Comparison of ENCODE assay signal across 10 mouse cellular contexts in genomic region chr1:134561770-134562143, GRCm38 (mm10). TPM values are rescaled to one million over a fixed set of nuclear protein-coding genes. Genes with fewer than 3 reads are reported as not detected.
DNase-seq lines count a peak whose midpoint lies in the region; ATAC-seq and TF ChIP-seq lines count a peak whose summit lies in the region.
"Had no signal": no experiment of that assay in that cellular context is flagged by ENCODE, and none has a peak within 500 bp of the region (broad histone marks: within the 10 kb centered on the region; RNA-seq: fewer than 3 reads in every experiment).

No protein-coding gene starts in this region.

- H3K9me3 ChIP-seq in heart, embryonic 12.5 days (replicated peaks): no peaks in the 10 kb centered on the region
- H3K9me3 ChIP-seq in CH12.LX (replicated peaks; ENCODE audit: low read length): no peaks in the 10 kb centered on the region
- H3K9me3 ChIP-seq in forebrain, embryonic 15.5 days: no peaks in the 10 kb centered on the region
- H3K9me3 ChIP-seq in liver, embryonic 15.5 days (replicated peaks): no peaks in the 10 kb centered on the region

- H3K9ac ChIP-seq in heart, embryonic 12.5 days: peak overlapping the region; percentile 93
- H3K9ac ChIP-seq in CH12.LX (ENCODE audit: insufficient read depth, low read depth): peak overlapping the region; percentile 69
- H3K9ac ChIP-seq in forebrain, embryonic 15.5 days (replicated peaks): peak overlapping the region; percentile 95
- peak overlapping the region; percentile 77; the same call in 1 of the 2 replicates for H3K9ac ChIP-seq in liver, embryonic 15.5 days

- no peak for TF ChIP-seq POLR2A in CH12.LX (IDR thresholded peaks at IDR 0.05; ENCODE audit: low read depth, low read length)

- in situ Hi-C loops in CH12.LX (cut with MboI; ENCODE audit: low pct_ligation_motif_present, low pct_unique_long_range_greater_than_20kb, low sequenced_read_pairs): no loop called here

- 13% methylated on average over 7 of the region's 7 CpGs for WGBS in heart, embryonic 12.5 days
- WGBS in forebrain, embryonic 15.5 days: 5% methylated on average over 7 of the region's 7 CpGs
- WGBS in liver, embryonic 15.5 days (ENCODE audit: insufficient replicate concordance): 7% methylated on average over 7 of the region's 7 CpGs

- H3K4me3 ChIP-seq in heart, embryonic 12.5 days: peak overlapping the region; percentile 77
- H3K4me3 ChIP-seq in CH12.LX (replicated peaks in 1 of 3; ENCODE audit: low read depth in 2 of 3, low read length in 2 of 3, poor library complexity in 1 of 3): peak overlapping the region; percentile 49 to 96 (median 76)
- H3K4me3 ChIP-seq in forebrain, embryonic 15.5 days: peak overlapping the region; percentile 90
- peak overlapping the region; percentile 78 for H3K4me3 ChIP-seq in liver, embryonic 15.5 days (replicated peaks)

- dilution Hi-C loops in CH12.LX (cut with MboI; ENCODE audit: extremely low pct_ligation_motif_present, extremely low pct_unique_long_range_greater_than_20kb, low sequenced_read_pairs): no loop called here

- TF ChIP-seq EP300 in CH12.LX (IDR thresholded peaks at IDR 0.05; ENCODE audit: low read length): no peak

- peak overlapping the region; percentile 83 for H3K27ac ChIP-seq in heart, embryonic 12.5 days (ENCODE audit: poor library complexity, severe bottlenecking)
- no peak overlapping the region; the same call in 1 of the 2 replicates for H3K27ac ChIP-seq in CH12.LX (ENCODE audit: insufficient read depth, low read depth)
- H3K27ac ChIP-seq in forebrain, embryonic 15.5 days (replicated peaks): peak overlapping the region; percentile 95
- no peak overlapping the region for H3K27ac ChIP-seq in liver, embryonic 15.5 days (replicated peaks)

- H3K27me3 ChIP-seq in heart, embryonic 12.5 days (replicated peaks): no peaks in the 10 kb centered on the region
- peaks cover 16% of the 10 kb centered on the region for H3K27me3 ChIP-seq in CH12.LX (replicated peaks)
- no peaks in the 10 kb centered on the region for H3K27me3 ChIP-seq in forebrain, embryonic 15.5 days
- H3K27me3 ChIP-seq in liver, embryonic 15.5 days: no peaks in the 10 kb centered on the region

- peak overlapping the region; percentile 97 for H3K4me2 ChIP-seq in heart, embryonic 12.5 days
- peak overlapping the region; percentile 85 for H3K4me2 ChIP-seq in CH12.LX (ENCODE audit: insufficient read depth, low read depth, poor library complexity, severe bottlenecking)
- H3K4me2 ChIP-seq in forebrain, embryonic 15.5 days (replicated peaks): peak overlapping the region; percentile 52
- H3K4me2 ChIP-seq in liver, embryonic 15.5 days: peak overlapping the region; percentile 98

- ATAC-seq in heart, embryonic 12.5 days (ENCODE audit: insufficient number of reproducible peaks, low FRiP score): no peak
- no peak for ATAC-seq in forebrain, embryonic 15.5 days (replicated peaks)
- no peak for ATAC-seq in liver, embryonic 15.5 days (ENCODE audit: insufficient read depth)

- no peak for TF ChIP-seq CTCF in CH12.LX (conservative IDR thresholded peaks at IDR 0.05 in 1 of 2, IDR thresholded peaks at IDR 0.05 in 1 of 2; ENCODE audit: low read depth in 2 of 2, low read length in 2 of 2)

- DNase-seq in heart, adult 9 months (ENCODE audit: low spot score in 2 of 2): no peak
- no peak for DNase-seq in CH12.LX (ENCODE audit: extremely low read depth)
- DNase-seq in right cerebral cortex, postnatal 25 days: no peak
- no peak for DNase-seq in B cell, adult 2 months
- no peak for DNase-seq in embryo, embryonic 10.5 days (ENCODE audit: low spot score)

- TF ChIP-seq RAD21 in CH12.LX (IDR thresholded peaks at IDR 0.05; ENCODE audit: low read depth, low read length): no peak

- peaks cover 12% of the 10 kb centered on the region for H3K4me1 ChIP-seq in heart, embryonic 12.5 days (replicated peaks)
- H3K4me1 ChIP-seq in CH12.LX (ENCODE audit: control insufficient read depth in 1 of 2, insufficient read depth in 2 of 2): peaks cover 4 to 16% of the 10 kb centered on the region in 2 experiments
- peaks cover 39% of the 10 kb centered on the region for H3K4me1 ChIP-seq in forebrain, embryonic 15.5 days
- H3K4me1 ChIP-seq in liver, embryonic 15.5 days (replicated peaks): peaks cover 44% of the 10 kb centered on the region

- no peaks in the 10 kb centered on the region for H3K36me3 ChIP-seq in heart, embryonic 12.5 days
- H3K36me3 ChIP-seq in CH12.LX (replicated peaks in 1 of 2; ENCODE audit: control insufficient read depth in 1 of 2, insufficient read depth in 1 of 2, low read length in 1 of 2): no peaks in the 10 kb centered on the region
- H3K36me3 ChIP-seq in forebrain, embryonic 15.5 days: no peaks in the 10 kb centered on the region
- no peaks in the 10 kb centered on the region for H3K36me3 ChIP-seq in liver, embryonic 15.5 days (replicated peaks)

- peaks cover 61% of the 10 kb centered on the region for H3K79me2 ChIP-seq in CH12.LX (replicated peaks; ENCODE audit: control insufficient read depth, extremely low read depth, insufficient read depth, poor library complexity, severe bottlenecking)

TF ChIP-seq in CH12.LX, 34 proteins besides CTCF, POLR2A, EP300 and RAD21:
- TF ChIP-seq CHD2 (IDR thresholded peaks at IDR 0.05; ENCODE audit: low read length) (no peak), HCFC1 (IDR thresholded peaks at IDR 0.05; ENCODE audit: low read depth, low read length) (no peak), POLR2AphosphoS2 (IDR thresholded peaks at IDR 0.05; ENCODE audit: low read depth, low read length) (no peak), MEF2A (IDR thresholded peaks at IDR 0.05; ENCODE audit: borderline replicate concordance, low read depth, low read length) (no peak), RCOR1 (conservative IDR thresholded peaks at IDR 0.05; ENCODE audit: low read depth, low read length) (no peak), USF2 (conservative IDR thresholded peaks at IDR 0.05; ENCODE audit: low read depth, low read length) (no peak), MXI1 (IDR thresholded peaks at IDR 0.05; ENCODE audit: low read depth, low read length) (no peak), SIN3A (IDR thresholded peaks at IDR 0.05; ENCODE audit: low read length) (no peak), MAZ (IDR thresholded peaks at IDR 0.05; ENCODE audit: low read depth, low read length) (no peak), ELF1 (IDR thresholded peaks at IDR 0.05; ENCODE audit: low read depth, low read length) (no peak), TBP (conservative IDR thresholded peaks at IDR 0.05; ENCODE audit: low read depth, low read length) (no peak), USF1 (IDR thresholded peaks at IDR 0.05; ENCODE audit: low read depth, low read length) (no peak), BHLHE40 (IDR thresholded peaks at IDR 0.05; ENCODE audit: low read depth, low read length) (no peak), JUND (conservative IDR thresholded peaks at IDR 0.05; ENCODE audit: low read depth, low read length) (no peak), ZMIZ1 (IDR thresholded peaks at IDR 0.05; ENCODE audit: low read depth, low read length) (no peak), GABPA (IDR thresholded peaks at IDR 0.05; ENCODE audit: insufficient replicate concordance, low read depth, low read length) (no peak), CHD1 (IDR thresholded peaks at IDR 0.05; ENCODE audit: low read depth, low read length) (no peak), NELFE (IDR thresholded peaks at IDR 0.05; ENCODE audit: low read depth, low read length) (no peak), E2F4 (IDR thresholded peaks at IDR 0.05; ENCODE audit: insufficient replicate concordance, low read depth, low read length) (no peak), UBTF (IDR thresholded peaks at IDR 0.05; ENCODE audit: low read depth, low read length) (no peak)
TF ChIP-seq in CH12.LX: peak in this region for 0.

RNA-seq across cellular contexts. Expression of gene Kdm5b, which starts 1.8 kb away (rescaled TPM):
- polyA plus RNA-seq in heart, embryonic 12.5 days (2016; fragmentation: Nextera tagmentation; extraction: Ambion mirVana): 39.9 and 41.4 TPM in 2 replicates
- 8.9 and 14.3 TPM in 2 replicates for total RNA-seq in CH12.LX (2012; rRNA removed)
- 1.8 and 1.9 TPM in 2 replicates for total RNA-seq in CH12.LX (2014; rRNA removed)
- polyA plus RNA-seq in CH12.LX (2012; ENCODE audit: insufficient read length, low read depth): 4.1 and 5.8 TPM in 2 replicates
- 104 and 107 TPM in 2 replicates for polyA plus RNA-seq in forebrain, embryonic 15.5 days (2015; fragmentation: Nextera tagmentation; extraction: Ambion mirVana)
- polyA plus RNA-seq in liver, embryonic 15.5 days (2015; fragmentation: Nextera tagmentation; extraction: Ambion mirVana): 5.6 TPM in 2 replicates

RNA-seq across cellular contexts. Expression of gene Mgat4e, which starts 12.3 kb away (rescaled TPM):
- polyA plus RNA-seq in heart, embryonic 12.5 days (2016; fragmentation: Nextera tagmentation; extraction: Ambion mirVana): not detected in 2 replicates
- total RNA-seq in CH12.LX (2012; rRNA removed) (0.08 TPM in 1 of 2 replicates, not detected in the other), CH12.LX (2014; rRNA removed) (not detected in 2 replicates)
- polyA plus RNA-seq in CH12.LX (2012; ENCODE audit: insufficient read length, low read depth): not detected in 2 replicates
- polyA plus RNA-seq in forebrain, embryonic 15.5 days (2015; fragmentation: Nextera tagmentation; extraction: Ambion mirVana): not detected in 2 replicates
- not detected in 2 replicates for polyA plus RNA-seq in liver, embryonic 15.5 days (2015; fragmentation: Nextera tagmentation; extraction: Ambion mirVana)
- total RNA-seq: common myeloid progenitor, adult 5-6 weeks; left cerebral cortex, postnatal 14 days had no signal

Comparison
In these comparisons a context has a peak if more than half of its experiments do, and no peak if none do; other contexts are left out.
1. H3K27ac ChIP-seq: peak in heart, embryonic 12.5 days (single experiment) and forebrain, embryonic 15.5 days (single experiment); none in CH12.LX (single experiment) and liver, embryonic 15.5 days (single experiment).
2. Peak in every context shown above with its lines, with median percentiles within 50 percentile points of each other: H3K4me2 ChIP-seq, H3K4me3 ChIP-seq and H3K9ac ChIP-seq.